Comparison of ENCODE assay signal across 11 mouse cellular contexts in genomic region chr15:32257340-32257739, GRCm38 (mm10). TPM values are rescaled to one million over a fixed set of nuclear protein-coding genes. Genes with fewer than 3 reads are reported as not detected.
DNase-seq lines count a peak whose midpoint lies in the region; ATAC-seq and TF ChIP-seq lines count a peak whose summit lies in the region.
"Had no signal": no experiment of that assay in that cellular context is flagged by ENCODE, and none has a peak within 500 bp of the region (broad histone marks: within the 10 kb centered on the region; RNA-seq: fewer than 3 reads in every experiment).

No protein-coding gene starts in this region.

- 58% methylated on average over 8 of the region's 8 CpGs for WGBS in heart, embryonic 10.5 days
- 73% methylated on average over 8 of the region's 8 CpGs for WGBS in midbrain, postnatal 0 days
- WGBS in midbrain, embryonic 14.5 days: 85% methylated on average over 8 of the region's 8 CpGs
- 67% methylated on average over 8 of the region's 8 CpGs for WGBS in stomach, embryonic 16.5 days

- 0 out of 2 replicates have a peak overlapping the region, but pooled peaks have one; percentile 9 for H3K4me2 ChIP-seq in midbrain, postnatal 0 days (ENCODE audit: low read depth, low read length, poor library complexity, severe bottlenecking)
- H3K4me2 ChIP-seq in midbrain, embryonic 14.5 days (ENCODE audit: low read length): no peak overlapping the region
- no peak overlapping the region; the same call in 1 of the 2 replicates for H3K4me2 ChIP-seq in stomach, embryonic 16.5 days (ENCODE audit: low read depth, low read length)
- H3K4me2 ChIP-seq: midbrain, embryonic 13.5 days had no signal

- H3K9ac ChIP-seq in midbrain, postnatal 0 days (replicated peaks; ENCODE audit: low read length, poor library complexity, severe bottlenecking): no peak overlapping the region
- H3K9ac ChIP-seq in midbrain, embryonic 14.5 days (replicated peaks; ENCODE audit: low read length): no peak overlapping the region
- no peak overlapping the region; the same call in 1 of the 2 replicates for H3K9ac ChIP-seq in stomach, embryonic 16.5 days (ENCODE audit: low read length)
- H3K9ac ChIP-seq: midbrain, embryonic 13.5 days had no signal

- peak overlapping the region; percentile 69 for H3K27ac ChIP-seq in heart, embryonic 10.5 days
- H3K27ac ChIP-seq in midbrain, postnatal 0 days (ENCODE audit: low read depth, low read length): no peak overlapping the region
- no peak overlapping the region for H3K27ac ChIP-seq in midbrain, embryonic 14.5 days (replicated peaks; ENCODE audit: low read depth, low read length)
- H3K27ac ChIP-seq in stomach, embryonic 16.5 days (ENCODE audit: low read length): peak overlapping the region; percentile 38
- H3K27ac ChIP-seq: midbrain, embryonic 13.5 days had no signal

- DNase-seq in heart, embryonic 10.5 days (ENCODE audit: low spot score): no peak
- no peak for DNase-seq in heart, postnatal 25 days (ENCODE audit: low spot score)
- DNase-seq in midbrain, postnatal 0 days (ENCODE audit: low spot score): no peak
- no peak for DNase-seq in midbrain, embryonic 14.5 days
- peak; percentile 38 to 46 for DNase-seq in heart, postnatal 10 days
- no peak for DNase-seq in adipocyte (ENCODE audit: low spot score)
- DNase-seq in adrenal gland, adult 8-10 months: no peak
- DNase-seq: thymus, postnatal 36 days had no signal

- ATAC-seq in midbrain, postnatal 0 days (ENCODE audit: low FRiP score): no peak
- no peak for ATAC-seq in midbrain, embryonic 14.5 days (ENCODE audit: low FRiP score, low TSS enrichment)
- no peak for ATAC-seq in stomach, embryonic 16.5 days (ENCODE audit: insufficient read depth, low FRiP score)
- ATAC-seq: midbrain, embryonic 13.5 days had no signal

- no peaks in the 10 kb centered on the region for H3K9me3 ChIP-seq in heart, embryonic 10.5 days
- H3K9me3 ChIP-seq in midbrain, postnatal 0 days (ENCODE audit: low read length): no peaks in the 10 kb centered on the region
- no peaks in the 10 kb centered on the region for H3K9me3 ChIP-seq in midbrain, embryonic 14.5 days (ENCODE audit: control insufficient read depth, low read length)
- peaks cover 8% of the 10 kb centered on the region; the same call in 1 of the 2 replicates for H3K9me3 ChIP-seq in stomach, embryonic 16.5 days (replicated peaks; ENCODE audit: control insufficient read depth, low read length)

- H3K36me3 ChIP-seq in heart, embryonic 10.5 days: peaks cover 5% of the 10 kb centered on the region; the same call in 1 of the 2 replicates
- H3K36me3 ChIP-seq in midbrain, postnatal 0 days (ENCODE audit: insufficient read depth, low read length): no peaks in the 10 kb centered on the region
- H3K36me3 ChIP-seq in midbrain, embryonic 14.5 days (ENCODE audit: control insufficient read depth, insufficient read depth, low read length): no peaks in the 10 kb centered on the region
- no peaks in the 10 kb centered on the region for H3K36me3 ChIP-seq in stomach, embryonic 16.5 days (ENCODE audit: control insufficient read depth, insufficient read depth, low read length)
- H3K36me3 ChIP-seq: midbrain, embryonic 13.5 days had no signal

- no peaks in the 10 kb centered on the region for H3K27me3 ChIP-seq in heart, embryonic 10.5 days (ENCODE audit: insufficient read depth, poor library complexity, severe bottlenecking)
- H3K27me3 ChIP-seq in midbrain, postnatal 0 days (ENCODE audit: insufficient read depth, low read length): no peaks in the 10 kb centered on the region
- no peaks in the 10 kb centered on the region for H3K27me3 ChIP-seq in midbrain, embryonic 14.5 days (ENCODE audit: control insufficient read depth, insufficient read depth, low read length)
- H3K27me3 ChIP-seq in stomach, embryonic 16.5 days (ENCODE audit: control insufficient read depth, insufficient read depth, low read length): no peaks in the 10 kb centered on the region
- H3K27me3 ChIP-seq: midbrain, embryonic 13.5 days had no signal

- H3K4me3 ChIP-seq in heart, embryonic 10.5 days: no peak overlapping the region
- H3K4me3 ChIP-seq in midbrain, postnatal 0 days (ENCODE audit: low read depth, low read length): no peak overlapping the region
- H3K4me3 ChIP-seq in midbrain, embryonic 14.5 days (replicated peaks; ENCODE audit: low read depth, low read length): no peak overlapping the region
- no peak overlapping the region for H3K4me3 ChIP-seq in stomach, embryonic 16.5 days (replicated peaks; ENCODE audit: low read length)
- H3K4me3 ChIP-seq: midbrain, embryonic 13.5 days had no signal

- intact Hi-C loops in heart, postnatal 25 days (cut with DNase I): no loop called here
- intact Hi-C loops in heart, postnatal 10 days (cut with DNase I): loop anchor here (5.0 kb wide), 1 partner anchor 90 kb away; no protein-coding TSS in a partner anchor

- H3K4me1 ChIP-seq in heart, embryonic 10.5 days: peaks cover 22% of the 10 kb centered on the region
- H3K4me1 ChIP-seq in midbrain, postnatal 0 days (ENCODE audit: insufficient read depth, low read length): no peaks in the 10 kb centered on the region
- H3K4me1 ChIP-seq in midbrain, embryonic 14.5 days (ENCODE audit: control insufficient read depth, insufficient read depth, low read length): peaks cover 11% of the 10 kb centered on the region
- H3K4me1 ChIP-seq in stomach, embryonic 16.5 days (ENCODE audit: control insufficient read depth, insufficient read depth, low read length): peaks cover 20% of the 10 kb centered on the region

- no peak for TF ChIP-seq CTCF in midbrain, postnatal 0 days (IDR thresholded peaks at IDR 0.05)

RNA-seq across cellular contexts. Expression of gene Sema5a, which starts 12.7 kb away (rescaled TPM):
- 2.7 and 6.9 TPM in 2 replicates for polyA plus RNA-seq in heart, embryonic 10.5 days (2016; fragmentation: Nextera tagmentation; extraction: Ambion mirVana)
- 1 to 10 TPM; 8.6 to 9.6 TPM for total RNA-seq in heart, postnatal 25 days (2021)
- 26.0 and 26.5 TPM in 2 replicates for total RNA-seq in midbrain, postnatal 0 days (2014; rRNA removed)
- polyA plus RNA-seq in midbrain, postnatal 0 days (2015; fragmentation: Nextera tagmentation; extraction: Ambion mirVana): 5.6 and 5.8 TPM in 2 replicates
- polyA plus RNA-seq in midbrain, embryonic 14.5 days (2014; fragmentation: Nextera tagmentation; extraction: Ambion mirVana): 4.8 and 6.1 TPM in 2 replicates
- total RNA-seq in heart, postnatal 10 days (2021): 10 to 100 TPM; 22.4 to 25.0 TPM
- 17.9 and 18.4 TPM in 2 replicates for polyA plus RNA-seq in stomach, embryonic 16.5 days (2015; fragmentation: Nextera tagmentation; extraction: Ambion mirVana)
- total RNA-seq in adrenal gland, adult 8-10 months (2022): 10 to 100 TPM; 16.9 to 21.6 (median 21.0) TPM
- total RNA-seq: MEL had no signal

Comparison
In these comparisons a context has a peak if more than half of its experiments do, and no peak if none do; other contexts are left out.
1. DNase-seq: peak in heart, postnatal 10 days (2 of 2); none in heart, embryonic 10.5 days (single experiment), heart, postnatal 25 days (single experiment), midbrain, postnatal 0 days (single experiment), midbrain, embryonic 14.5 days (single experiment), adipocyte (single experiment) and adrenal gland, adult 8-10 months (single experiment).
2. H3K27ac ChIP-seq: peak in heart, embryonic 10.5 days (single experiment) and stomach, embryonic 16.5 days (single experiment); none in midbrain, postnatal 0 days (single experiment) and midbrain, embryonic 14.5 days (single experiment).